Mouse (Mus musculus) A20 (cell line): ENCODE results near the gene Cdkl3.
"Not testable (repeated sequence)": the region's sequence is repeated elsewhere in the genome, so short reads cannot be mapped to it uniquely, and the experiment has no call there.

ENCODE experiments used
- DNase-seq: peaks from one replicate; pipeline ENCODE4 v3.0.0-alpha.2; 2011; ENCODE audit warnings: low read depth, low spot score

Gene Cdkl3

GRCm38 (mm10) chr11:52117156-52117555 lies 113.1 kb downstream of the Cdkl3 start:
- no peak for DNase-seq

- not testable (repeated sequence) for DNase-seq
These were observed 116.4 kb downstream of the Cdkl3 start for GRCm38 (mm10) chr11:52120415-52120814.

GRCm38 (mm10) chr11:52122045-52122444 lies 118.0 kb downstream of the Cdkl3 start:
- DNase-seq, result no peak

GRCm38 (mm10) chr11:52124468-52124867 lies 120.4 kb downstream of the Cdkl3 start:
- DNase-seq, result no peak

GRCm38 (mm10) chr11:52127169-52127568 lies 123.1 kb downstream of the Cdkl3 start:
- DNase-seq, result no peak

- no peak for DNase-seq
These were observed 123.7 kb downstream of the Cdkl3 start for GRCm38 (mm10) chr11:52127760-52128159.

GRCm38 (mm10) chr11:52128316-52129061 lies 124.5 kb downstream of the Cdkl3 start:
- peak; percentile 14 for DNase-seq

GRCm38 (mm10) chr11:52129171-52129570 lies 125.2 kb downstream of the Cdkl3 start:
- DNase-seq, result peak; percentile 35

- DNase-seq, result no peak
These were observed 125.8 kb downstream of the Cdkl3 start for GRCm38 (mm10) chr11:52129621-52130450.

GRCm38 (mm10) chr11:52130451-52131068 lies 126.5 kb downstream of the Cdkl3 start:
- peak; percentile 33 for DNase-seq
